Mouse (Mus musculus): Measurements from ENCODE around the gene Ccdc7a.

- TF ChIP-seq POLR2A (IDR thresholded peaks at IDR 0.05; ENCODE audit: borderline replicate concordance, control insufficient read depth, low read depth, low read length), result no peak; the same call in 1 of the 2 replicates
- no peak for TF ChIP-seq CTCF (IDR thresholded peaks at IDR 0.05; ENCODE audit: control insufficient read depth, insufficient read depth, low read length)
Measured at GRCm38 (mm10) chr8:128684609-128685506, 380.5 kb downstream of the Ccdc7a start.

Data from bone marrow, adult 2 months (tissue).